Mouse (Mus musculus): Measurements from ENCODE around the gene Abca7. TPM values are rescaled to one million over a fixed set of nuclear protein-coding genes. Genes with fewer than 3 reads are reported as not detected.

Gene Abca7
- polyA plus RNA-seq, 2 experiments = 2.4 to 6.2 TPM

DNA sequence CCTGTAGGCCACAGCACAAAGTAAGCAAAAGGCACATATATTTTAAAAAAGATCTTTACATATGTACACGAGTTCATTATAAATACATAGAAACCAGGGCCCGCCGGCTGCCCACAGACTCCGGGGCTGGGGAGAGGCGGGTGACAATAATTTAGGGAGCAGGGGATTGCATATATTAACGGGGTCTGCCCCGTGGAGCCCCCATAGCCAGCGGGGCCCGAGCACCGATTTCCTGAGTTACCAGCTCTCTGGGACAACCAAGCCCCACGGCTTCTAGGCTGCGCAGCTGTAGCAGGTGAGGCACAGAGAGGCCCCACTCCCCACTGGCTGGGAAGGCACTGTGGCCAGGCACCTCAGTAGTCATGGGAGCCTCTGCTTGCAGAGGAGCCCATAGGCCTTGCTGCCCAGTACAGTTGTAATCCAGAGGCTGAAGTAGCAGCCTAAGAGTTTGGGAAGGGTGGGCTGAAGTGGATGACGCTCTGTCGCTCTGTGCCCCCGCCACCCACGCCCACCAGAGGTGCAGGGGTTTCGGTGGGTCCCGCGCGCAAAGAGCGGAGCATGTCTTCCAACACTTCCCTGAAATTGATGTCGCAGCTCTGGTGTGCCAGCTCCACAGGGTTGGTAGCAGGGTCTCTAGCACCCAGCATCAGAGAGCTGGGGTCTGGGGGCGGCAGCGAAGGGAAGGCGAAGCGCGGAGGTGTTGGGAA is 60.8 kb downstream of the Abca7 start:
- peaks cover 68% of the 10 kb centered on the region for H3K36me3 ChIP-seq (ENCODE audit: control insufficient read depth, insufficient read depth, low read length)
- ATAC-seq (ENCODE audit: low FRiP score, low read depth) = no peak

DNA sequence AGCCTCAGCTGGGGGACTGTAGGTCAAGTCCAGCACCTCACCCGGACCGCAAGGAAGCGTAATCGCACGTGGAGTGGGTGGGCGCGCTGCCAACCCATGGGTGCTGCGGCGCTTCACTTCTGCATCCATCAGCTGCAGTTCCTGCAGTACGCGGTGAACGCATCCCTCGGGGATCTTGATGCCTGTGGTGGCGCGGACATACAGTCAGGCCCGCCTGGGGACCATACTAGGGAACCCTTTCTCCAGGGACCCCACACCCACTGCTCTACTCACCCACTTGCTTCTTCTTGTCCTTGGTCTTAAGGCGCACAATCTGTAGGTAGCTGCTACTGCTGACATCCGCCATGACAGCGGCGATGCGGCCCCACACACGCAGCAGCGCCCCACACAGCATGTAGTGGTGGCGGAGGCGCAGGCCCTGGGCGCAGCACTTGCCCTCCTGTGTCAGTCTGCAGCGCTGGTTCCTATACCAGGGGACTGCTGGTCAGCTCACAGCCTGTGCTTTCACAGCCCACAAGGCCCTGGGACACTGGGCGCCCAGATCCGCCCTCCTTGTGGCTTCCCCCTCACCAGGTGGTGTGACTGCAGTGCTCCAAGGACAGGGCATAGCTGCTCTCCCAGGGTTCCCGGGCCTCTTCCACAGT is 61.5 kb downstream of the Abca7 start:
- Histone ChIP-seq H3K27me3 (ENCODE audit: control insufficient read depth, insufficient read depth, low read length) (no peaks in the 10 kb centered on the region), H3K9ac (ENCODE audit: low read depth, low read length, severe bottlenecking) (no peak overlapping the region)
- 75% methylated on average over 30 of the region's 30 CpGs for WGBS

More for the DNA sequence above, 60.8 kb downstream of the Abca7 start:
- WGBS = 92% methylated on average over 27 of the region's 27 CpGs
- no peak overlapping the region for H3K27ac ChIP-seq (replicated peaks; ENCODE audit: low read depth, low read length)
- H3K4me3 ChIP-seq (replicated peaks; ENCODE audit: low read length) = no peak overlapping the region
- no peaks in the 10 kb centered on the region for H3K27me3 ChIP-seq (ENCODE audit: control insufficient read depth, insufficient read depth, low read length)
- no peaks in the 10 kb centered on the region for H3K9me3 ChIP-seq (ENCODE audit: control insufficient read depth, low read length)
- H3K4me2 ChIP-seq (replicated peaks; ENCODE audit: low read depth, low read length, severe bottlenecking) = no peak overlapping the region
- no peak for DNase-seq (ENCODE audit: low spot score)
- TF ChIP-seq POLR2A (IDR thresholded peaks at IDR 0.05; ENCODE audit: borderline replicate concordance, extremely low read depth, insufficient read depth, insufficient read length) = no peak
- H3K4me1 ChIP-seq (ENCODE audit: control insufficient read depth, insufficient read depth, low read length) = peaks cover 13% of the 10 kb centered on the region
- no peak overlapping the region for H3K9ac ChIP-seq (ENCODE audit: low read depth, low read length, severe bottlenecking)

DNA sequence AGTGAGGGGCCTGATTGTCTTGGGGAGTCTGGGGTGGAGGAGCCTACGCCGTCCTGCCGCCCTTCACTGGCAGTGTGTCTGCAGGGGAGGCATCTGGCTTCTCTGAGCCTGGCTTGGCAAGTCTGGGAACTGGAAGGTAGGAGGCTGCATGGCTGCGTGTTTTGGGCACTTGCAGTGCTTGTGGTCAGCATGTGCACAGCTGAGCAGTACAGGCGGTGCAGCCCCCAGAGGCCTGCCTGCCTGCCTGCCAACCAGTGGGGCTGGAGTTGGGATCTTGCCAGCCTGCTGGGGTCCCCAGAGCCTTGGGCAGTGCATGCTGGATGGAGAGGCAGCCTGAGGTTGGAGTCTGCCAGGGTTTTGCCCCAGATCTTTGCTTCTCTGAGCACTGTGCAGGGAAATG is 66.8 kb downstream of the Abca7 start:
- no peak overlapping the region for H3K9ac ChIP-seq (ENCODE audit: low read depth, low read length, severe bottlenecking)
- peaks cover 69% of the 10 kb centered on the region for H3K36me3 ChIP-seq (ENCODE audit: control insufficient read depth, insufficient read depth, low read length)
- no peak for ATAC-seq (ENCODE audit: low FRiP score, low read depth)
- no peak overlapping the region for H3K27ac ChIP-seq (replicated peaks; ENCODE audit: low read depth, low read length)
- DNase-seq (ENCODE audit: low spot score) = no peak
- H3K4me3 ChIP-seq (replicated peaks; ENCODE audit: low read length) = no peak overlapping the region
- no peaks in the 10 kb centered on the region for H3K27me3 ChIP-seq (ENCODE audit: control insufficient read depth, insufficient read depth, low read length)
- H3K4me1 ChIP-seq (ENCODE audit: control insufficient read depth, insufficient read depth, low read length) = no peaks in the 10 kb centered on the region
- 88% methylated on average over 5 of the region's 5 CpGs for whole genome bisulfite sequencing
- no peaks in the 10 kb centered on the region for H3K9me3 ChIP-seq (ENCODE audit: control insufficient read depth, low read length)
- H3K4me2 ChIP-seq (replicated peaks; ENCODE audit: low read depth, low read length, severe bottlenecking) = no peak overlapping the region
- no peak for TF ChIP-seq POLR2A (IDR thresholded peaks at IDR 0.05; ENCODE audit: borderline replicate concordance, extremely low read depth, insufficient read depth, insufficient read length)

More for the DNA sequence above, 61.5 kb downstream of the Abca7 start:
- no peak overlapping the region for H3K4me2 ChIP-seq (replicated peaks; ENCODE audit: low read depth, low read length, severe bottlenecking)
- no peak overlapping the region for H3K27ac ChIP-seq (replicated peaks; ENCODE audit: low read depth, low read length)
- H3K4me1 ChIP-seq (ENCODE audit: control insufficient read depth, insufficient read depth, low read length) = peaks cover 12% of the 10 kb centered on the region
- ATAC-seq (ENCODE audit: low FRiP score, low read depth) = no peak
- TF ChIP-seq POLR2A (IDR thresholded peaks at IDR 0.05; ENCODE audit: borderline replicate concordance, extremely low read depth, insufficient read depth, insufficient read length) = no peak
- no peaks in the 10 kb centered on the region for H3K9me3 ChIP-seq (ENCODE audit: control insufficient read depth, low read length)
- no peak for DNase-seq (ENCODE audit: low spot score)
- H3K36me3 ChIP-seq (ENCODE audit: control insufficient read depth, insufficient read depth, low read length) = peaks cover 73% of the 10 kb centered on the region
- H3K4me3 ChIP-seq (replicated peaks; ENCODE audit: low read length) = no peak overlapping the region

DNA sequence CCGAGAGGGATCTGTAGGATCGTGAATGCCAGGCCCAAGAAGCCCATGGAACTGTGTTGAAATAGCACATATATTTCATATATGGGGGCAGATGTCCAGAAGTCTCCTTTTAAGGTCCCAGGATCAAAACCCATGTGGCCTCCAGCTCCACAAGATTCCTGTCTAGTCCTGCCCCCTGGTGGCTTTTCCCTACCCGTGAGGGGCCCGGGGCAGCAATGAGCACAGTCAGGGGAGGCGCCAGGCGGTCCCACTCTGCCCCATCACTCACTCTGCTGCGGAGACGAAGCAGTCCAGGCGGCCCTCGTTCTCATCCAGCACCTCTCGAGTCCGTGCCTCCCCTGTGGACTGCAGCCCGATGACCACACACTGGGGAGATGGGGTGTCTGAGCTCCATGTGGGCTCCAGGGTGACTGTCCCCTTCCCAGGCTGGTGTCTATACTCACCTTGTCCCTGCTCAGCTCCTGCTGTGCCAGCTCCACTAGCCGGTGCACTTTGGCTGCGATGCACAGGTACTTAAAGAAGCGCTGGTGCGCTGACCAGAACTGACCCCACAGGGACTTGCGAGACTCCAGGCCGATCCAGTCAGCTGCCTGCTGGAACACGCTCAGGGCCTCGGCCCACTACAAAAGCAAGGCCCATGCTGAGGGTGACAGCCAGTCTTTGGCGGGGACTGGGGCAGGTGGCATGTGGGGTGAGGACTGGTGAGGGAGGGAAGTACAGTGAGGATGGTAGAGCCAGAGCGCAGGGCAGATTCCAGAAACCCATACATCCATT is 67.8 kb downstream of the Abca7 start:
- ATAC-seq (ENCODE audit: low FRiP score, low read depth) (no peak), DNase-seq (ENCODE audit: low spot score) (no peak)
- H3K9ac ChIP-seq (ENCODE audit: low read depth, low read length, severe bottlenecking) = no peak overlapping the region
- H3K27ac ChIP-seq (replicated peaks; ENCODE audit: low read depth, low read length) = no peak overlapping the region
- H3K4me3 ChIP-seq (replicated peaks; ENCODE audit: low read length) = no peak overlapping the region
- H3K27me3 ChIP-seq (ENCODE audit: control insufficient read depth, insufficient read depth, low read length) = no peaks in the 10 kb centered on the region
- 73% methylated on average over 23 of the region's 23 CpGs for WGBS
- no peaks in the 10 kb centered on the region for H3K4me1 ChIP-seq (ENCODE audit: control insufficient read depth, insufficient read depth, low read length)
- H3K9me3 ChIP-seq (ENCODE audit: control insufficient read depth, low read length) = no peaks in the 10 kb centered on the region
- H3K4me2 ChIP-seq (replicated peaks; ENCODE audit: low read depth, low read length, severe bottlenecking) = no peak overlapping the region
- H3K36me3 ChIP-seq (ENCODE audit: control insufficient read depth, insufficient read depth, low read length) = peaks cover 63% of the 10 kb centered on the region
- no peak for TF ChIP-seq POLR2A (IDR thresholded peaks at IDR 0.05; ENCODE audit: borderline replicate concordance, extremely low read depth, insufficient read depth, insufficient read length)

Other genes with a start within 250 kb of the Abca7 start
Only the 30 nearest of the 33 such genes appear.
- 176 and 229 TPM in 2 replicates for gene Rnf126, start 229.5 kb upstream of the Abca7 start, polyA plus RNA-seq (2012; rRNA removed)
- 100 and 103 TPM in 2 replicates for gene Rnf126, start 229.5 kb upstream of the Abca7 start, polyA plus RNA-seq (2014; fragmentation: Nextera tagmentation; extraction: Ambion mirVana)
- 11.6 and 14.7 TPM in 2 replicates for gene Fstl3, start 219.2 kb upstream of the Abca7 start, polyA plus RNA-seq (2012; rRNA removed)
- gene Fstl3, start 219.2 kb upstream of the Abca7 start, polyA plus RNA-seq (2014; fragmentation: Nextera tagmentation; extraction: Ambion mirVana) = 9.0 and 9.5 TPM in 2 replicates
- 0.04 and 0.06 TPM in 2 replicates for gene Prss57, start 205.5 kb upstream of the Abca7 start, polyA plus RNA-seq (2012; rRNA removed)
- gene Prss57, start 205.5 kb upstream of the Abca7 start, polyA plus RNA-seq (2014; fragmentation: Nextera tagmentation; extraction: Ambion mirVana) = not detected in 2 replicates
- 55.8 and 72.7 TPM in 2 replicates for gene Palm, start 202.9 kb upstream of the Abca7 start, polyA plus RNA-seq (2012; rRNA removed)
- 76.2 and 83.8 TPM in 2 replicates for gene Palm, start 202.9 kb upstream of the Abca7 start, polyA plus RNA-seq (2014; fragmentation: Nextera tagmentation; extraction: Ambion mirVana)
- gene Misp, start 175.5 kb upstream of the Abca7 start, polyA plus RNA-seq (2012; rRNA removed) = 0.41 and 0.50 TPM in 2 replicates
- 0.54 and 1.2 TPM in 2 replicates for gene Misp, start 175.5 kb upstream of the Abca7 start, polyA plus RNA-seq (2014; fragmentation: Nextera tagmentation; extraction: Ambion mirVana)
- 536 and 644 TPM in 2 replicates for gene Ptbp1, start 142.1 kb upstream of the Abca7 start, polyA plus RNA-seq (2012; rRNA removed)
- 262 and 279 TPM in 2 replicates for gene Ptbp1, start 142.1 kb upstream of the Abca7 start, polyA plus RNA-seq (2014; fragmentation: Nextera tagmentation; extraction: Ambion mirVana)
- gene Prtn3, start 122.0 kb upstream of the Abca7 start, polyA plus RNA-seq (2012; rRNA removed) = 10.3 and 17.3 TPM in 2 replicates
- 5.9 and 8.2 TPM in 2 replicates for gene Prtn3, start 122.0 kb upstream of the Abca7 start, polyA plus RNA-seq (2014; fragmentation: Nextera tagmentation; extraction: Ambion mirVana)
- 220 and 326 TPM in 2 replicates for gene Plppr3, start 121.9 kb upstream of the Abca7 start, polyA plus RNA-seq (2012; rRNA removed)
- gene Plppr3, start 121.9 kb upstream of the Abca7 start, polyA plus RNA-seq (2014; fragmentation: Nextera tagmentation; extraction: Ambion mirVana) = 61.5 and 79.7 TPM in 2 replicates
- gene Elane, start 110.2 kb upstream of the Abca7 start, polyA plus RNA-seq (2012; rRNA removed) = 0.35 and 1.8 TPM in 2 replicates
- 0.62 and 1.2 TPM in 2 replicates for gene Elane, start 110.2 kb upstream of the Abca7 start, polyA plus RNA-seq (2014; fragmentation: Nextera tagmentation; extraction: Ambion mirVana)
- 1.1 and 2.3 TPM in 2 replicates for gene Cfd, start 105.6 kb upstream of the Abca7 start, polyA plus RNA-seq (2012; rRNA removed)
- not detected in 2 replicates for gene Cfd, start 105.6 kb upstream of the Abca7 start, polyA plus RNA-seq (2014; fragmentation: Nextera tagmentation; extraction: Ambion mirVana)
- gene Med16, start 87.6 kb upstream of the Abca7 start, polyA plus RNA-seq (2012; rRNA removed) = 54.6 and 73.8 TPM in 2 replicates
- gene Med16, start 87.6 kb upstream of the Abca7 start, polyA plus RNA-seq (2014; fragmentation: Nextera tagmentation; extraction: Ambion mirVana) = 33.4 and 38.3 TPM in 2 replicates
- not detected in 2 replicates for gene Gm26602, start 85.6 kb upstream of the Abca7 start, polyA plus RNA-seq (2012; rRNA removed)
- gene Gm26602, start 85.6 kb upstream of the Abca7 start, polyA plus RNA-seq (2014; fragmentation: Nextera tagmentation; extraction: Ambion mirVana) = 6.6 TPM in 1 of 2 replicates, not detected in the other
- gene Kiss1r, start 79.5 kb upstream of the Abca7 start, polyA plus RNA-seq (2012; rRNA removed) = 2.5 and 2.8 TPM in 2 replicates
- 0.17 and 0.26 TPM in 2 replicates for gene Kiss1r, start 79.5 kb upstream of the Abca7 start, polyA plus RNA-seq (2014; fragmentation: Nextera tagmentation; extraction: Ambion mirVana)
- gene R3hdm4, start 75.3 kb upstream of the Abca7 start, polyA plus RNA-seq (2012; rRNA removed) = 158 and 219 TPM in 2 replicates
- gene R3hdm4, start 75.3 kb upstream of the Abca7 start, polyA plus RNA-seq (2014; fragmentation: Nextera tagmentation; extraction: Ambion mirVana) = 141 and 152 TPM in 2 replicates
- 8.6 and 12.6 TPM in 2 replicates for gene Arid3a, start 69.5 kb upstream of the Abca7 start, polyA plus RNA-seq (2012; rRNA removed)
- 4.8 and 5.0 TPM in 2 replicates for gene Arid3a, start 69.5 kb upstream of the Abca7 start, polyA plus RNA-seq (2014; fragmentation: Nextera tagmentation; extraction: Ambion mirVana)
- gene Wdr18, start 36.3 kb upstream of the Abca7 start, polyA plus RNA-seq (2012; rRNA removed) = 58.7 and 78.5 TPM in 2 replicates
- gene Wdr18, start 36.3 kb upstream of the Abca7 start, polyA plus RNA-seq (2014; fragmentation: Nextera tagmentation; extraction: Ambion mirVana) = 99.8 and 106 TPM in 2 replicates
- 0.72 and 0.76 TPM in 2 replicates for gene Grin3b, start 25.8 kb upstream of the Abca7 start, polyA plus RNA-seq (2012; rRNA removed)
- 0.23 and 0.55 TPM in 2 replicates for gene Grin3b, start 25.8 kb upstream of the Abca7 start, polyA plus RNA-seq (2014; fragmentation: Nextera tagmentation; extraction: Ambion mirVana)
- 260 and 379 TPM in 2 replicates for gene Tmem259, start 12.2 kb upstream of the Abca7 start, polyA plus RNA-seq (2012; rRNA removed)
- 24.5 and 25.2 TPM in 2 replicates for gene Tmem259, start 12.2 kb upstream of the Abca7 start, polyA plus RNA-seq (2014; fragmentation: Nextera tagmentation; extraction: Ambion mirVana)
- gene Cnn2, start 7.9 kb upstream of the Abca7 start, polyA plus RNA-seq (2012; rRNA removed) = 133 and 173 TPM in 2 replicates
- 273 and 290 TPM in 2 replicates for gene Cnn2, start 7.9 kb upstream of the Abca7 start, polyA plus RNA-seq (2014; fragmentation: Nextera tagmentation; extraction: Ambion mirVana)
- 12.8 and 14.4 TPM in 2 replicates for gene Arhgap45, start 20.2 kb downstream of the Abca7 start, polyA plus RNA-seq (2012; rRNA removed)
- 3.4 and 5.7 TPM in 2 replicates for gene Arhgap45, start 20.2 kb downstream of the Abca7 start, polyA plus RNA-seq (2014; fragmentation: Nextera tagmentation; extraction: Ambion mirVana)
- gene Polr2e, start 43.3 kb downstream of the Abca7 start, polyA plus RNA-seq (2012; rRNA removed) = 287 and 350 TPM in 2 replicates
- 247 and 248 TPM in 2 replicates for gene Polr2e, start 43.3 kb downstream of the Abca7 start, polyA plus RNA-seq (2014; fragmentation: Nextera tagmentation; extraction: Ambion mirVana)
- 372 and 379 TPM in 2 replicates for gene Gpx4, start 50.7 kb downstream of the Abca7 start, polyA plus RNA-seq (2012; rRNA removed)
- gene Gpx4, start 50.7 kb downstream of the Abca7 start, polyA plus RNA-seq (2014; fragmentation: Nextera tagmentation; extraction: Ambion mirVana) = 466 and 493 TPM in 2 replicates
- gene Sbno2, start 109.1 kb downstream of the Abca7 start, polyA plus RNA-seq (2012; rRNA removed) = 24.9 and 29.5 TPM in 2 replicates
- 15.3 and 16.8 TPM in 2 replicates for gene Sbno2, start 109.1 kb downstream of the Abca7 start, polyA plus RNA-seq (2014; fragmentation: Nextera tagmentation; extraction: Ambion mirVana)
- 133 and 147 TPM in 2 replicates for gene Stk11, start 119.3 kb downstream of the Abca7 start, polyA plus RNA-seq (2012; rRNA removed)
- gene Stk11, start 119.3 kb downstream of the Abca7 start, polyA plus RNA-seq (2014; fragmentation: Nextera tagmentation; extraction: Ambion mirVana) = 30.1 and 32.4 TPM in 2 replicates
- 449 and 577 TPM in 2 replicates for gene Atp5d, start 142.1 kb downstream of the Abca7 start, polyA plus RNA-seq (2012; rRNA removed)
- gene Atp5d, start 142.1 kb downstream of the Abca7 start, polyA plus RNA-seq (2014; fragmentation: Nextera tagmentation; extraction: Ambion mirVana) = 477 TPM in 2 replicates
- gene Cbarp, start 144.3 kb downstream of the Abca7 start, polyA plus RNA-seq (2012; rRNA removed) = 28.9 and 36.0 TPM in 2 replicates
- gene Cbarp, start 144.3 kb downstream of the Abca7 start, polyA plus RNA-seq (2014; fragmentation: Nextera tagmentation; extraction: Ambion mirVana) = 7.5 and 9.3 TPM in 2 replicates
- gene Midn, start 151.8 kb downstream of the Abca7 start, polyA plus RNA-seq (2012; rRNA removed) = 108 and 161 TPM in 2 replicates
- 33.4 and 39.6 TPM in 2 replicates for gene Midn, start 151.8 kb downstream of the Abca7 start, polyA plus RNA-seq (2014; fragmentation: Nextera tagmentation; extraction: Ambion mirVana)
- gene Cirbp, start 169.5 kb downstream of the Abca7 start, polyA plus RNA-seq (2012; rRNA removed) = 286 and 289 TPM in 2 replicates
- gene Cirbp, start 169.5 kb downstream of the Abca7 start, polyA plus RNA-seq (2014; fragmentation: Nextera tagmentation; extraction: Ambion mirVana) = 101 and 106 TPM in 2 replicates
- gene 1600002K03Rik, start 176.4 kb downstream of the Abca7 start, polyA plus RNA-seq (2012; rRNA removed) = 10.9 and 15.5 TPM in 2 replicates
- gene 1600002K03Rik, start 176.4 kb downstream of the Abca7 start, polyA plus RNA-seq (2014; fragmentation: Nextera tagmentation; extraction: Ambion mirVana) = 8.5 and 12.8 TPM in 2 replicates
- 41.7 and 67.7 TPM in 2 replicates for gene Efna2, start 183.0 kb downstream of the Abca7 start, polyA plus RNA-seq (2012; rRNA removed)
- 31.5 and 38.6 TPM in 2 replicates for gene Efna2, start 183.0 kb downstream of the Abca7 start, polyA plus RNA-seq (2014; fragmentation: Nextera tagmentation; extraction: Ambion mirVana)